Mouse (Mus musculus) brown adipose tissue, adult 24 weeks (tissue): ENCODE measurements around the gene Nuak1. TPM values are rescaled to one million over a fixed set of nuclear protein-coding genes. Genes with fewer than 3 reads are reported as not detected.

ENCODE experiments used
- H3K27ac ChIP-seq: fragments of 200-500 bp; replicated peaks from 2 replicates; pipeline ENCODE4 v1.5.1; 2012; ENCODE audit warnings: low read depth, mild to moderate bottlenecking, low read length
- H3K4me1 ChIP-seq: fragments of 200-500 bp; 2 replicates; pipeline ENCODE4 v1.6.1; 2012; ENCODE audit warnings: low read length, mixed read lengths; ENCODE audit not compliant: control insufficient read depth, insufficient read depth, insufficient read length
- H3K4me3 ChIP-seq: fragments of 200-500 bp; 2 replicates; pipeline ENCODE4 v1.5.1; 2012; ENCODE audit warnings: low read depth, mild to moderate bottlenecking, low read length, moderate library complexity; ENCODE audit not compliant: insufficient read depth
- polyA plus RNA-seq: library from polyadenylated mRNA; stranded (reverse); fragments of >200 nt; gene quantifications from 2 replicates; pipeline ENCODE4 v1.2.4, GENCODE M21; 2012; ENCODE audit not compliant: missing spikeins, insufficient read depth, insufficient read length

Gene Nuak1
- polyA plus RNA-seq, 1 experiment = 2.7 TPM

DNA sequence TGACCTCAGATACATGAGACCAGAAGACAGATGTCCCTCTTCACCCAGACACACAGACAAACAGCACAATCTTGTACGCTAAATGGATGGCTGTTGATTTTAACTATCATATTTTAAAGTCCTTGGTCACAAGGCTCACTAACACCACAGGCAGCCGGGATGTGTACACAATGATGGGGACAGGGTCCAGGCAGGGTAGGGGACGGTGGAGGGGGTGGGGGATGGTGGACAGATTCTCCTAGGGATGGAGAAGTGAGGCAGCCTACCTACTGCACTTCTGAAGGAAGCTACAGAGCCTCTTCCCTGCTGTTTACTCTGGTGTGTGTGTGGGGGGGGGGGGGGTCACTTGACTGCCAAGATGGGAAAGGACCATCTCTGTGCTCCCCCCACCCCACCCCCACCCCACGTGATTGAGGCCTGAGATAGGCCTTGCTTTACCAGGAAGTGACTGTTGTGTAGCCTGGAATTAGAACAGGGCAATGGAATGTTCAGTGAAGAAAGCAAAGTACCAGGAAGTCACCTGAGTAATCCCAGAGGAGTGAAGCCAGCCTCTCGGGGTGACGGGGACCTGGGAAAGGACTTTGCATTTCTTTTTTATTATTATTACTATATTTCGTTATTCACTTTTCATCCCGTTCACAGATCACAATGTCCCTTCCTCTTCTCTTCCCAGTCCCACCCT is 20.2 kb upstream of the Nuak1 start:
- Histone ChIP-seq H3K27ac (no peak overlapping the region), H3K4me1 (peaks cover 3% of the 10 kb centered on the region; the same call in 1 of the 2 replicates)

GRCm38 (mm10) chr10:84458094-84458493 is 17.7 kb upstream of the Nuak1 start:
- H3K27ac ChIP-seq = no peak overlapping the region
- H3K4me3 ChIP-seq = no peak overlapping the region
- no peaks in the 10 kb centered on the region for H3K4me1 ChIP-seq

More for the DNA sequence above, 20.2 kb upstream of the Nuak1 start:
- H3K4me3 ChIP-seq = no peak overlapping the region

DNA sequence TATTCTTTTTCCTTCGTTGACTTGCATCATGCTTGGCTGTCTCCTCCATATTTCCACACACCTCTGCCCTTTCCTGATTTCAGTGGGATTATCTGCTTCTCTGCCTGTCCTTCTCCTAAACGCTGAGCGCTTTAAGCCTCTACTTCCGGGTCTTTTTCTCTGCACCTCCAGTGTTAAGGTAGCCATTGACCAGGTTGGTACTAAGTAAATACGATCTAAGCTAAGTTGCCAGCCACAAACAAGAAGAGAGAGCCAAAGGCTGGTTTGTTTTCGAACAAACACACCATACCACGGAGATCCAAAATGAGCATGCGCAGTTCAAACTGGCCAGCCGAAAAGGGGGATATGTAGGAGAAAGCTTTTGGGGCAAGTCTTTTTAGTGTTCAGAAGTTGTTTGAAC is 17.1 kb upstream of the Nuak1 start:
- H3K4me3 ChIP-seq = no peak overlapping the region
- H3K27ac ChIP-seq = no peak overlapping the region
- H3K4me1 ChIP-seq = no peaks in the 10 kb centered on the region

DNA sequence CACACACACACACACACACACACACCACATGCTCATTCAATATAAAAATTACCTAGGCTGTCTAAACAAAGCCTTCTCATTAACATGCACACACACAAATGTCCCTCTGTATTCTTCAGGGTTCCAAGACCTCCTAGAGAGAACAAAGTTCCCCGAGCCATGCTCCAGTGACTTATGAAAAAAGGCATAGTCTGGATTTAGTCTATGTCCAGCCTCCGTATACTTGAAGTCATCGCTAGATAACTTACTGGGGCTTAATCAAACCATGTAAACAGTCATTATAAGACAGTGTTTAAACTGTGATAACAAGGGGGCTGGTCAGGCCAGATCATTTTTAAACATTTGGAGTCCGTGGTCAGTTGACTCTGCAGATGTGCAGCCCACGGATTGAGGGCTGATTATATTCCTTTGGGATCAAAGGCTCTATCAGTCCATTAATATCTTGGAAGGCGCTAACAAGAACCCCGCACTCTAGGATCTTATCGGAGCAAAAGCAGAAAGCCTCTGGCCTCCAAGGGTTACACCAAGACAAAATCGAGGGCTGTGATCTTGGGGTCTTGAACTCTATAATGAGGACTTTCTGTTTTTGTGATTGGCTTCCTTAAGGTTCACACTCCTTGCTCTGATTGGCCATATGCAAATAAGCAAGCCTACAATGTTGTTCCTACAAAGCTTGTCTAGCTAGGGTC is 16.4 kb upstream of the Nuak1 start:
- Histone ChIP-seq H3K4me1 (no peaks in the 10 kb centered on the region), H3K27ac (no peak overlapping the region), H3K4me3 (no peak overlapping the region)

- Histone ChIP-seq H3K4me1 (no peaks in the 10 kb centered on the region), H3K4me3 (no peak overlapping the region), H3K27ac (no peak overlapping the region)
Observed at GRCm38 (mm10) chr10:84451883-84452282, 11.5 kb upstream of the Nuak1 start.

DNA sequence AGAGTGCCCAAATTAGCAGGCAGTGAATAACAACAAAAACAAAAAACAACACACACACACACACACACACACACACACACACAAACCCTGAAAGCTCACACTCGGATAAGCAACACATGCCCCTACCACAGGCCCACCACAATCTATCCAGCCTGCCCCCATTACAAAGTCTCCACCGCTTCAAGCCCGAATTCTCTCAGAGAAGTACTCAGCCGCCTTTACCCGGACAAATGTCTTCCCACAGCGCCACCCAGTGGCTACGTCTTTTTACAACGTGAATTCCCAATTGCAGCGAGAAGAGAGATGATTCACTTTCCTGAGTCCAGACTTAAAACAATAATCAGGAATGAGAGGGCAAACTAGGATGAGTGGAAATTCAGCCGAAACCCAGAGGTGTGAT is 10.3 kb upstream of the Nuak1 start:
- no peak overlapping the region for H3K4me3 ChIP-seq
- H3K4me1 ChIP-seq = no peaks in the 10 kb centered on the region
- H3K27ac ChIP-seq = no peak overlapping the region

GRCm38 (mm10) chr10:84449733-84450132 is 9.3 kb upstream of the Nuak1 start:
- no peaks in the 10 kb centered on the region for H3K4me1 ChIP-seq
- H3K27ac ChIP-seq = no peak overlapping the region
- H3K4me3 ChIP-seq = no peak overlapping the region

GRCm38 (mm10) chr10:84447411-84447821 is 7.0 kb upstream of the Nuak1 start:
- Histone ChIP-seq H3K27ac (no peak overlapping the region), H3K4me1 (no peaks in the 10 kb centered on the region), H3K4me3 (no peak overlapping the region)

- H3K4me3 ChIP-seq = no peak overlapping the region
- no peak overlapping the region for H3K27ac ChIP-seq
- peaks cover 3% of the 10 kb centered on the region for H3K4me1 ChIP-seq
Observed at GRCm38 (mm10) chr10:84446661-84447060, 6.3 kb upstream of the Nuak1 start.

GRCm38 (mm10) chr10:84444396-84444795 is 4.0 kb upstream of the Nuak1 start:
- Histone ChIP-seq H3K4me3 (no peak overlapping the region), H3K27ac (no peak overlapping the region), H3K4me1 (peaks cover 3% of the 10 kb centered on the region)

- Histone ChIP-seq H3K4me3 (peak overlapping the region; percentile 87), H3K27ac (0 out of 2 replicates have a peak overlapping the region, but pooled peaks have one; percentile 90), H3K4me1 (peaks cover 3% of the 10 kb centered on the region)
Observed at GRCm38 (mm10) chr10:84441846-84442245, 1.4 kb upstream of the Nuak1 start.

DNA sequence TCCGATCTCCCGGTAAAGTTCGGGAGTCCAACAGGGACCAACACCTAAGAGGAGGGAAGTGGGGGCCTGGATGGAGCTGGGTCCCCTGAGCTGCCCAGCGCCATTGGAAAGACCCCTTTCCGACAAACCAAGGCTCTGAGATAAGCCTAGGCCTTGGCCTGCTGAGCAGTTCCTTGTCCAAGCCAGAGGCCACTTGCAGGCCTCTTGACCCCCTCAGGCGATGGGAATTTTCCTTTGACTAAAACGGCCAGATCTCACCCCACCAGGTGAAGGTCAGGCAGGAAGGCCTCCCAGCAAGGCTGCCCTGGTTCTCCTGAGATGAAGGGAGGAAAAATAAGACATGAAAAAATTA is 1.0 kb upstream of the Nuak1 start:
- H3K27ac ChIP-seq = peak overlapping the region; percentile 90
- peaks cover 3% of the 10 kb centered on the region for H3K4me1 ChIP-seq
- peak overlapping the region; percentile 87 for H3K4me3 ChIP-seq

DNA sequence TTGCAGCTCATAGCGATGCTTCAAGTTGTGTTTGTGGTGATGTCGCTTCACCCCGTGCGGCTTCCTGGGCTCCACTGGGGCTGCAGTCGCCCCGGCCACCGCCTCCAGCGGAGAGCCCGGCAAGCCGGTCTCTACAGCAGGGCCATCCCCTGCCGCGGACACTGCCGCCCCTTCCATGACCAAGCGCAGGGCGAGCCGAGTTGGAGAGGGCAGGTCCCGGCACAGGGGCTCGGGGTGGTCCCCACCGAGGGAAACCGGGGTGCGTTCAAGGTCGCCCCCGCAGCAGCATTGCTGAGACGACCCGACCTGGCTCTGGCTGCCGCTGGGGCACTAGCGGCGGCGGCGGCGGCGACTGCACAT is 236 bp downstream of the Nuak1 start:
- H3K4me1 ChIP-seq = peaks cover 3% of the 10 kb centered on the region
- 0 out of 2 replicates have a peak overlapping the region, but pooled peaks have one; percentile 31 for H3K27ac ChIP-seq
- H3K4me3 ChIP-seq = peak overlapping the region; percentile 87

GRCm38 (mm10) chr10:84439228-84439596 is 1.2 kb downstream of the Nuak1 start:
- H3K4me1 ChIP-seq = peaks cover 3% of the 10 kb centered on the region
- H3K27ac ChIP-seq = no peak overlapping the region

GRCm38 (mm10) chr10:84438466-84439227 is 1.8 kb downstream of the Nuak1 start:
- Histone ChIP-seq H3K4me1 (peaks cover 3% of the 10 kb centered on the region), H3K27ac (no peak overlapping the region), H3K4me3 (peak overlapping the region; percentile 87)

More at GRCm38 (mm10) chr10:84439228-84439596, 1.2 kb downstream of the Nuak1 start:
- peak overlapping the region; percentile 87 for H3K4me3 ChIP-seq
